Mouse (Mus musculus) liver, embryonic 14.5 days (tissue): ENCODE data around the gene Sik2.

Experiments
- CTCF ChIP-seq: IDR thresholded peaks from 2 replicates; pipeline ENCODE4 v1.5.1; 2016; ENCODE audit warnings: antibody characterized with exemption, low read depth, control low read depth
- EP300 ChIP-seq: IDR thresholded peaks from 2 replicates; pipeline ENCODE4 v1.6.1; 2016; ENCODE audit warnings: antibody characterized with exemption, low read depth

- TF ChIP-seq CTCF: no peak
- no peak for TF ChIP-seq EP300
These were observed 32.7 kb upstream of the Sik2 start for GRCm38 (mm10) chr9:51041491-51041980.
